Mouse (Mus musculus) embryonic fibroblast, embryonic 13.5 days (primary cell): ENCODE results near the gene Pex11g.

Source experiments
- CTCF ChIP-seq: IDR thresholded peaks from 2 replicates; pipeline ENCODE4 v1.5.1; 2011; ENCODE audit warnings: mild to moderate bottlenecking, control low read depth, low read length, moderate library complexity, borderline replicate concordance; ENCODE audit not compliant: insufficient read depth
- POLR2A ChIP-seq: IDR thresholded peaks from 2 replicates; pipeline ENCODE4 v1.6.1; 2011; ENCODE audit warnings: low read depth, mild to moderate bottlenecking, control low read depth, low read length, moderate library complexity

DNA sequence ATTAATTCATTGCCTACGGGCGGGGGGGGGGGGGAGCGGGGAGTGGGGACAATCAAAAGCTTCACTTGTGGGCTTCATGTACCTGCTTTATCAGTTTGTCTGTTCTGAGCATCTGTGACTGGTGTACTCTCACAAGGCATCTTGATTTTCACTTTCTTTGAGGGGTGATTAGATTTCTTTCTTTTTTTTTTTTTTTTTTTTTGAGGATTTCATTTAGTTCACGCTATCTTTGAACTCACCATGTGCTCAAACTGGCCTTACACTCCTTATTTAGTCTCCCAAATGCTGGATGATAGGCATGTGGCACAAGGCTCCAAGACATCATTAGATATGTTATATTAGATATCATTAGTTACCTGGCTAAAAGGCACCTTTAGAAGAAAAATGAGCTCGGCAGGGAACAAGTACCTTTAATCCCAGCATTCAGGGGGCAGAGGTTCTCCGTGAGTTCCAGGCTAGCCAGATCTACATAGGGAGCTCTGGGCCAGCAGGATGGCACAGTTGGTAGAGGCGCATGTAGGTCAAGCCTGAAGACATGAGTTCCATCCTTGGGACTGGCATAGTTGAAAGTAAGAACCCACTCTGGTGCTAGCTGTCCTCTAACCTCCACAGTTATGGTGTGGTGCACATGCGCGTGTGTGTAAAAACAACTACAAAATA lies 536 bp upstream of the Pex11g start:
- TF ChIP-seq CTCF (no peak), POLR2A (no peak)
